Mouse (Mus musculus) ES-E14 (cell line): ENCODE results near the gene Rasl12.

ENCODE experiments used
- CHD2 ChIP-seq: IDR thresholded peaks from 2 replicates; pipeline ENCODE4 v1.6.1; 2014; ENCODE audit warnings: mild to moderate bottlenecking, low read depth, low read length, inconsistent platforms
- HCFC1 ChIP-seq: IDR thresholded peaks from 2 replicates; pipeline ENCODE4 v1.6.1; 2012; ENCODE audit warnings: low read length, inconsistent platforms, borderline replicate concordance; ENCODE audit not compliant: insufficient read depth
- MAFK ChIP-seq: IDR thresholded peaks from 2 replicates; pipeline ENCODE4 v1.6.1; 2014; ENCODE audit warnings: mild to moderate bottlenecking, low read depth, low read length, inconsistent platforms; ENCODE audit not compliant: insufficient read depth
- ZC3H11A ChIP-seq: IDR thresholded peaks from 2 replicates; pipeline ENCODE4 v1.6.1; 2012; ENCODE audit warnings: low read depth, mild to moderate bottlenecking, inconsistent platforms, low read length, borderline replicate concordance
- ZNF384 ChIP-seq: IDR thresholded peaks from 2 replicates; pipeline ENCODE4 v1.6.1; 2012; ENCODE audit warnings: low read depth, low read length, inconsistent platforms

GRCm38 (mm10) chr9:65360641-65361448 is 37.5 kb upstream of the Rasl12 start, which contains the start of gene Ubap1l:
- TF ChIP-seq HCFC1 (no peak), CHD2 (no peak), ZNF384 (no peak), ZC3H11A (no peak), MAFK (no peak)
